Mouse (Mus musculus) layer of hippocampus, postnatal 10 days (tissue): ENCODE results near the gene 1810055G02Rik. TPM values are rescaled to one million over a fixed set of nuclear protein-coding genes. Genes with fewer than 3 reads are reported as not detected.

ENCODE experiments used
- DNase-seq, 2 experiments: peaks; one replicate each; pipeline ENCODE4 v3.0.0; 2021; ENCODE audit warnings: low spot score in 2 of 2
- long read RNA-seq: library from polyadenylated mRNA; stranded (forward); transcript quantifications from one replicate; pipeline ENCODE4 v2.0.0, GENCODE M21; 2023
- total RNA-seq, 2 experiments: library from RNA; stranded (reverse); gene quantifications; 2 replicates each; pipeline ENCODE4 v1.2.3; 2021

1810055G02Rik gene
- 10 to 100 TPM; 25.4 to 39.3 TPM for total RNA-seq
- long read RNA-seq, transcript 1810055G02Rik-201 (4 exons, 1,882 nt) = major isoform, 23 of 28 reads
- long read RNA-seq, partial matches to known transcripts = 0 of 28 reads
- long read RNA-seq, other reads (novel, unspliced or antisense) = 0 of 28 reads

DNA sequence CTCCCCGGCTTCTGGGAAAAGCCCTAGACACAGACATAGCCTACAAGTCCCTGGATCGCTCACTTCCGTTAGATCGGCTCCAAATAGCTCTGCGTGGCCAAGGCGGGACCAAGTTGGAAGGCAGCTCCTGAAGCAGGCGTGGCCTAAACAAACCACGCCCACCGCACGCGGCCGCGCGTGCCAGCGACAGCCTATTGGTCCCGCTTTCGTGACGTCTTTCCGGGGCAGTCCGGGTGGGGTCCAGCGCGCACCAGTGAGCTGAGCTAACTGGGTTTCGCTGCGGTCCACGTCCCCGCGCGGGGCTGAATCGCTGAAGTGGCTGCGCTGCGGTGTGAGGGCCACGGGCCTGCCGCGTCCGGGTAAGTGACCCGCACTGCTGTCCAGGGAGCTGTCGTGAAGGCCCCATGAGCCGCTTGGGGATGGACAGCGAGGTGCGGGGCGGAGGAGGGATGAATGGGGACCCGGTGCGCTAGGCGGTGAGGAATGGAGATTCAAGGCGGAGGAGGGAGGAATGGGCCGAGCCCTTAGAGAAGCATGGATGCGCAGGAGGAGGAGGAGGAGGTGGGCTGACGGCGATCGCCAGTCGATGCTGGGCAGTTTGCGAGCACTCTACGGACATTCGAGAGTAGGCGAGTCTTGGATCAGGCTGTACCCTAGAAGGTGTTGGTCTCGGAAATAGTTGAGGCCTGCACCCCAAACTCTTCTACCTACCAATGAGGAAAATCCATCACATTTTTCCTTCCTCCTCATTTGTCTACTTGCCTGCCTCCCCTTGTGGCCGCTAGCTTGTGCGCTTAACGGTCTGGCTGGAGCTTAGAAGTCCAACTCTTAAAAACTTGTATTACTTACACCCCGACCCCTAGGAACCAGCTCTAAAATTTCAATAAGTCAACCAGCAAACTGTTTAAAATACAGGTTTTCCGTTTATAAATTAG lies at the start of gene 1810055G02Rik:
TSS of gene 1810055G02Rik (plus strand) at position 216 of the 935 bp plus-strand sequence.
- DNase-seq = peak; percentile 98 to 99

GRCm38 (mm10) chr19:3665510-3665909 lies 42.6 kb upstream of the 1810055G02Rik start:
- DNase-seq = no peak

DNA sequence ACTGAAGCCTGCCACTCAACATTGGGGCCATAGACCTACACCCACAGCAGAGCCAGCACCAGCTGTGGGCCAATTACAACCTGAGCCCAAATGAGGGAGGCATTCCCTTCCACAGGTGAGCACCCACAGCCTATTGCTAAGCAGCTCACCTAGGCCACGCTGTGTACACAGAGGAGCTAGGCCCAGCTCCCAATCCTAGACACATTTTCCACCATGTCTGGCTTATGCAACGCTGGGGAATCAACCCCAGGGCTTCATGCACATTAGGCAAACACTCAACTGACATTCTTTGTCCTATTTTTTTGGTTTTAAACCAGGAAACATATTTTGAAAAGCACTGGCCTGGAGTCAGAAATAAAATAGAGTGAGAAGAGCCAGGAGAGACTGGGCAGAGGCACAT lies 41.5 kb upstream of the 1810055G02Rik start:
- DNase-seq = no peak

GRCm38 (mm10) chr19:3667155-3667895 lies 40.8 kb upstream of the 1810055G02Rik start:
- no peak for DNase-seq

- DNase-seq = no peak
Observed at GRCm38 (mm10) chr19:3667979-3668378, 40.1 kb upstream of the 1810055G02Rik start.

GRCm38 (mm10) chr19:3668551-3668950 lies 39.5 kb upstream of the 1810055G02Rik start:
- DNase-seq = no peak

- DNase-seq = no peak
Observed at GRCm38 (mm10) chr19:3669100-3669499, 39.0 kb upstream of the 1810055G02Rik start.

- DNase-seq = no peak
Observed at GRCm38 (mm10) chr19:3673149-3673548, 34.9 kb upstream of the 1810055G02Rik start.

DNA sequence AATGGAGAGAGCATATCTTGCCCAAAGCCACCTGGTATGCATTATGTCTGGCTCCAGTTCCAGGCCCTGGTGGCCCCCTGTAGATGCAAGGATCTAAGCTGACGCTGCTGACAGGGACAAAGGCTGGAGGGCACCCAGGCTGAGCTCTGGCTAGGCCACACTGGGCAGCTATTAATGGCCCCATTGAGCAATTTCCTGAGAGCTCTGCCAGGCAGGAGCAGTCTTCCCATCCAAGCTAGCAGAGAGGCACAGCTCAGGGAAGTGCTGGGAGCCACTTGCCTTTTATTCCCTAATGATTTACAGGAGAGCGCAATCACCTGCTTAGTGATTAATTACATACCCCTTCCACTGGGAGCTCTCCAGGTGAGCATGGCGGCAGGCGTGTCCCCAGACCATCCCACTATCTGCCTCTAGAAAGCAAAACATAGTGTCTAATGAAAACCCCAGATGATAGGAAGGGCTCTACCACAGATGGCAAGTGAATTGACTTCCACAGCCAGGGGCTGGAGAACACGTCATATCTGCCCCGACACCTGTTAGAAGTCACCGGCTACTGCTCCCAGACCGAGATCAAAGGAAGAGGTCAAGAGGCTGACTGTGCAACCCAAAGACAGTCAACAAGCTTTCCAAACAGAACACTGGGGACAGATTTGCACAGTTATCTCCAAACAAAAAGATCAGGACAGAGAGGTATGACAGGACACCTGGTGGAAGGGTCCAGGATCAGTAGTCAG lies 33.8 kb upstream of the 1810055G02Rik start:
- no peak for DNase-seq

DNA sequence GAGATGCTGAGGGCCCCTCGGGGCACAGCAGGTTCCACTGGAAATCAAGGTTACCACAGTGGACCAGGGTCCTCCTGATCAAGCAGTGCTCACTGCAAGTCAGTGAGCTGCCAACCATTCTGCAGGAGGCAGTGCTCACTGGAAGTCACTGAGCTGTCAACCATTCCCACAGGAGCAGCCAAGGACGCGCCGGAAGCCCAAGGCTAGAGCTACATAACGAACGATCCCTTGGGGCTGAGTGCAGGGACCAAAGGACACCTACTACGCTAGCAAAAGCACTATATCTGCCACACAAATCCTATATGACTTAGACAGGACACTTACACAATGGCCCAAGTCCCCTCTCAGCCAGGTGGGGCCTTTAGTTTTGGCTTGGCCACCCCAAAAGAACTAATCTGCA lies 27.4 kb upstream of the 1810055G02Rik start:
- no peak for DNase-seq

- DNase-seq = peak; percentile 72 to 77
Observed at GRCm38 (mm10) chr19:3681310-3681934, 26.7 kb upstream of the 1810055G02Rik start.

DNA sequence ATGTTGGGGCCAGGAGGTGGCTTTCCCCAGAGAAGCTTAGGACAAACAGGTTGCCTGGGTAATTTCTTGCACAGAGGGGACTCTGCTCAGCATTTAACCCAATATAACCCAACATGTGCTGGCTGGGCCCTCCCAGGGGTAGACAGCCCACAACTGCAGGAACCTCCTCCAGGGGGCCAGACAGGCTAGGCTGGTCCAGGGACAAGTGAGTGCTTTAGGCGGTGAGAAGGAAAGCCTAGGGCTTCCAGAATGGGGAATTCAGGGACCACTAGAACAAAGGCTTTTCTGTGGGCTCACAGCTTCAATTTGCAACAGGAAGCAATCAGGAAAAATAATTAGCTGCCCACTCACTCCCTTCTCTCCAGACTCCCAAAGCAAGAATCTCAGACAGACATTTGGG lies 23.7 kb upstream of the 1810055G02Rik start:
- DNase-seq = no peak

GRCm38 (mm10) chr19:3684957-3685580 lies 23.0 kb upstream of the 1810055G02Rik start:
- DNase-seq = no peak

GRCm38 (mm10) chr19:3685611-3686214 lies 22.4 kb upstream of the 1810055G02Rik start:
- no peak for DNase-seq

DNA sequence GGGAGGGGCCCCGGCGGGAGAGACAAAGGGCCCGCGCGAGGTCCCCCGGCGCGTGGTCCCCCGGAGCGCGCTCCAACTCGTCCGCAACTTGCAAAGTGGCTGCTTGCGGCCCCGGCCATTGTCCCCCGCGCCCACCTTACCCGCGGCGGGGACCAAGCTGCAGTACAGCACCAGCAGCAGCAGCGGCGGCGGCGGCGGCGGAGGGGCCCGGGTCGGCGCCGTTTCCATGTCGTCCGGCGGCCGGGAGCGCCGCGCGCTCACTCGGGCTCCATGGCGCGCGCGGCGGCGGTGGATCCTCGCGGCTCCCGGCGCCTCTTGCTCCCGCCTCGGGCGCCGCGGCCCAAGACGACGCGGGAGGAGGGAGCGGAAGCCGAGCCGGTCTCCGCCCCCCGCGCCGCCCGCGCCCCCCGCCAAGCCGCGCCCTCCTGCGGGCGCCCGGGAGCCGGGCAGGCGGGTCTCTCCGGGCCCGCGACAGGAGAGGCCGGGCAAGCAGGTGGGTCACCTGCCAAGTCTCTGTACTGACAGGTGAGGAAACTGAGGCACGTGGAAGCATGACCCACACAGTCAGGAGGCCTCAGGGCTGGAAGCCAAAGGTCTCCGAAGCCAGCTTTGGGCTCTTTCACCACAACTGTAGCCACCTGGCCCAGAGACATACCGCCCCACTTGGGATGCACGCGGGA lies 21.7 kb upstream of the 1810055G02Rik start, which contains the start of gene Lrp5:
TSS of gene Lrp5 (minus strand) at position 350 of the 680 bp plus-strand sequence.
- DNase-seq = peak; percentile 41 to 69

DNA sequence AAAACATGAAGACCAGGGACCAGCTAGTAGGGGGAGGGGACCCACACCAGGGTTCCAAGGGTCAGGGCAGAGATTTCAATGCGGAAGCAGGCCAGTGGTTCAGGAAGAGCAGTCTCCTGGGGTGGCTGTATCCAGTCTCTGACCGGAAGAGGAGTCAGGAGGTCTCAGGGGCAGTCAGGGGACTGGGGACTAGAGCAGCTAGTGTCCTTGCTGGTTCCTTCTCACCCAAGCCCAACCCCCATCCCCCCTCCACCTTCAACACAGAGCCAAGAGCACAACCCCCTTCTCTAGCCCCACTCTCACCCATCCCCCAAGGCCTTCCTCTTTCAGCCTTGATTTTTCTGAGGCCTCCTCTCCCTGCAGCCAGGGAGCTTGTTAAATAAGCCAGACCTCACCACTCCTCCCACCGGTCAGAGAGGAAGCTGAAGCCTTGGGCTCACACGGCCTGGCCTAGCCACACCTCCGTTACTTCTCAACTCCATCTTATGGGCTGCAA lies 20.4 kb upstream of the 1810055G02Rik start:
- DNase-seq = no peak

DNA sequence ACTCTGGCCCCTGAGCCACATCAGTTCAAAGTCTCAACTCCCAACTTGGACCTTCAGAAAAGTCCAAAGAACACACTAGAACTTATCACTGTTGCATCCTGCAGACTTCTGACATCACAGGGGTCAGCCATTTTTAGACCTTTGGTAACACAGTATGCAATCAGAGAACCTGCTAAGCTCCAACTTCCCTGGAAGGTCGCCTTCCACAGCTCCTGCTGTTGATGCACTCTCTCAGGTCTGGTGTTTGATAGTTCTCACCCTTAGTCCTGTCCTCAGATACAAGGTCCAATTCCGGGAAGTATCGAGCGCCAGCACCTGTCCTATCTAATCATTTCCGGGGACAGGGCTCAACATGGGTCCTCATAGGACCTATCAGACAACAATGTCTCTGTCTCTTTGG lies 16.8 kb upstream of the 1810055G02Rik start:
- DNase-seq = no peak

- no peak for DNase-seq
Observed at GRCm38 (mm10) chr19:3692414-3693145, 15.5 kb upstream of the 1810055G02Rik start.
